Mouse (Mus musculus) c-Kit-negative CD71-positive TER-119-positive erythroid progenitor cells, embryonic 14.5 days (primary cell): ENCODE results near the gene Cep63.

Experiments used
- DNase-seq: peaks from one replicate; pipeline ENCODE4 v3.0.0-alpha.2; 2013; ENCODE audit warnings: low read depth, low spot score

Cep63 gene

DNA sequence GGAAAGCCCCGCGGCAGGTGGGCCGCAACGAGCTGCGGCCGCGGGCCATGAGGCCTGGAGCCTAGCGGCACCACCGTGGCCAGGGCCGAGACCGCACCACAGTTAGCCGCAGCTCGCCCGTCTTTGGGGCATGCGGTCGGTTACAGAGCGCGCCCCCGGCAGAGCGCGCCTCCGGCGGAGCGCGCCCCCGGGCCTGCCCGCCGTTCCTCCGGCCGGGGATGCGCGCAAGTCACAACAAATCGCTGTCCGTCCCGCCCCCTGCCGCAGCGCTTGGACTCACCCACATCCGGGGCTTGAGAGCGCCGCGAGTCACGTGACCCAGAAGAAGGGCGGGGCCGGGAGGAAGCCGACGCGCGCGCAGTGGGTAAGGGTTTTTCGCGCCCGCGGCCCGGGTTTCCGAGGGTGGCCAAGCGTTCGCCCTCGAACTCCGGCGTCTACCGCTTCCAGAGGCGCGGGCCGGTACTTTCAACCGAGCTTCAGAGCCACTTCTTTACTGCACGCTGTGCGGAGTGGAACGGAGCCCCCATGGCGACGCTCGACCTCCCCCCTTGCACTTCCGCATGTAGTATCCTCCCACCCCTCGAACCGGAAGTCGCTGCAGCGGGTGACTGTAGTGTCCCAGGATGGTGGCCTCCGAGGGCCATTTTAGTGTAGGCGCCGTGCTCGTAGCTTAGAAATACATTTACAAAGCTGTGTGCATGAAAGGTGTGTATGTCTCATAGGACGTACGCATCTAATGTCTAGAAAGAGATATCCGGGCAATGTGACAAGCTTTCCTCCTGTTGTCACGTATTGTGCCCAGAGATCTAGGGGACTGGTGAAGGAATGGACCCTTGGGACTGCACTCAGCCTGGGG is at the start of gene Cep63, which contains the start of gene Anapc13:
Gene Cep63, minus strand, starts transcription at position 552 of the 856 bp plus-strand sequence.
Gene Anapc13, plus strand, starts transcription at position 314 of the 856 bp plus-strand sequence.
- peak; percentile 95 for DNase-seq

DNA sequence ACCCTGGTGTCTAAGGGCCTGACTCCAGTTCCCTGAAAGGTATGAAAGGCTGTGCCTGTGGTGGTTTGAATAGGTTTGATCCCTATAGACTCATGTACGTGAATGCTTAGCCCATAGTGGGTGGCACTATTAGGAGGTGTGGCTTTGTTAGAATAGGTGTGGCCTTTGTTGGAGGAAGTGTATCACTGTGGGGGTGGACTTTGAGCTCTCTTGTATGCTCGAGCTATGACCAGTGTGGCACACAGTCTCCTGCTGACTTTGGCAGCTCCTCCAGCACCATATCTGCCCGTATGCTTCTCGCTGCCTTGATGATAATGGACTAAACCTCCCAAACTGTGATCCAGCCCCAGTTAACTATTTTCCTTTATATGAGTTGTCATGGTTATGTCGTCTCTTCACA is 49.6 kb upstream of the Cep63 start:
- DNase-seq = no peak

DNA sequence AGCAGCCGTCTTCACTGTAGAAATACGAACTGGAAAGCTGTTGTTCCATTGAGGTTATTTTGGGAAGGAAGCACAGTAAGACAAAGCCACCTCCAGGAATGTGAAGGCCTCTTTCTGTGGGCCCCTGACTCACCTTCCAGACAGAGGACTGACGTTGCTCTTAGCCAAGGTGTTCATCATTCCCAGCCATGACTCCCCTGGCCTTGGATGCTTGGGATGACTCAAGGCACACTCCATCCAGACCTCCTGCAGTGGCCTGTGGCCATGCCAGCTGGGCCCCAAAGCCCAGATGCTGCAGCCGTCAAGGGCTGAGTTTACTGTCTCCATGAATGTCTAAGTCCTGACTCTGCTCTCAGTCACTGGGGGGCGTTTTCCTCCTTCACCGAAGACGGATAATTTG is 47.0 kb upstream of the Cep63 start:
- DNase-seq = no peak

DNA sequence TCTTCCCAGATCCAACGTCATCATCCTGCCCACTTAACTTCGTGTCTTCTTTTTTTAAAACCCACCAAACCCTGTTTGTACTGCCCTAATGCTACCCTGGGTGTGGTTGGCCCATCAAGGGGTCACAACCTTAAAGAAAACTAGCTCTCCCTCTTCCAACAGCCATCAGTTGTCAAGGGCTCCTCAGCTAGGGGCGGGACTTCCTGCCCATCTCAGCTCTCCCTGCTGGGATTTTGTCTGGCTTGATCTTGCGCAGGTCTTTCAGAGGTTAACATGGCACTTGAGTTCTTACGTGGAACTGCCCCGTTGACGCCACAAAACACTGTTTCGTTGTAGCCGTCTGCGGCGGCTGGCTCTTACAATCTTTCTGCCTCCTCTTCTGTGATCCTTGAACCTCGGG is 42.6 kb upstream of the Cep63 start:
- no peak for DNase-seq

DNA sequence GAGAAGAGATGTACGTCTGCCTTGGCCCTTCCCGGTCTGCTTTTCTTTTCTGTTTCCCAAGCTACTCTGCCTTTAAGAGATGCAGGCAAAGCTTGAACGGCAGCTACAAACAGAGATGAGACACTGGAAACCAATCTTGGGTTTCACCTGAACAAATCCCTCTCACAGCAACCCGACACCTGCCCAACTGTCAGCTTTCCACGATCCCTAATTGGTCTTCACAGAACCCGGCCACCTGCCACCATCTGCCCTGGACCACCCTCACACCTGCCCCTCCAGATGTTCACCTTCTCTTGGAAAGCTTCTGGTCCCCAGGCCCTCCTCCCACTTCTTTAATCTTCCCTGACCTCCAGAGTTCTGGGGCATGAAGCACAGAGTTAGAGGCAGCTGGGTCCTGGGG is 41.8 kb upstream of the Cep63 start:
- DNase-seq = no peak

DNA sequence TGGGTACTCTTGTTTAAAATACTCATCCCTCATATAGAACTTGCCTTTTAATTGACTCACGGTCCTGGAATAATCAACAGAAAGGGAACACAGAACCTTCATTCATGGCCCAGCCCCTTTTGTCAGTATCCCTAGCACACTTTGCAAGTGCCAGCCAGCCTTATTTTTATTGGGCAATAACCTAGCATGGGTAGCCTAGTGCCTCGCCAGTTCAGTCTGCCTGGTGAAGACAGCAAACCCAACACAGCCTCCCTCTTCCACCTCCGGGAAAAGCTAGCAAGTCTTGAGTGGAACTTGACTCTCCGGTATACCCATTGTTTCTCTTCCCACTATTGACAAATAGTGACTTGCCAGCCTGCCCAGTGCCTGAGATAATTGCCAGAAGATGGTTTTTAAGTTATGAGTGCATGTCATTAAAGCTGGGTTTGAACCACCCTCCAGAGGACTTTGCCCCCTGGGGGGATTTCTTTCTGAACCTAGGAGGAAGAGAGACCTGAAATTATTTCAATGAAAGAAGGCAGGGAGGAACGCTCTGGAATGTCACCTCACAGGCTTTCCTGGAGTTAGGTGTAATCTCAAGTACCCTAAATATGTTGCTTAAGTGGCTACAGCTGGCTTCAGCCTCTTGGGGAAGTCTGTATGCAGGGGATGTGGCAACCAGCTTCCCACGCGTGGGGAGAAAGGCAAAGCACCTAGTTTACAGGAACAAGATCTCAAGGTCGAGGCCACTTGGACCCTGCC is 30.2 kb upstream of the Cep63 start:
- DNase-seq = no peak

DNA sequence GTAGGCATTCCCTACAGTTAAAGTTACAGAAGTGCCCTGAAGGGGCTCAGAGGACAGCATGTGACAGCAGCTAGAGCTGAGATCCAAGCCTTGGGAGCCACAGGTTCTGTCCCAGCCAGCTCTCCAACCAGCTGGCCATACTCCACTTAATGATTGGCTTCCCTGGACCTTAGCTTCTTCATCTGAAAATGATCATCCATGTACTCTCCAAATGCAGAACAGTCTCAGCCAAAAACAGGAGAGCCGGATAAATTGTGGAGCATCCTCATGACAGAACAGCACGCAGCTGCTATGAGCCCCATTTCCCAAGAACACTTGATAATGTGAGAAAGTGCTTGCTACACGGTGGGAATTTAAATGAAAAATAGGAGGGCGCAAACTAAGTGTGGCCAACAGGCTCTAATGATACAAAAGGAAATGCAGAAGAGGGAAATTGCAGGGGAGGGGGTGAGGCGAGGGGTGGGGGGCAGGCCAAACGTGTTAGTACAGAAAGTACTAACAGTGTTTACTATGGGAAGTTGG is 24.9 kb upstream of the Cep63 start:
- DNase-seq = no peak

DNA sequence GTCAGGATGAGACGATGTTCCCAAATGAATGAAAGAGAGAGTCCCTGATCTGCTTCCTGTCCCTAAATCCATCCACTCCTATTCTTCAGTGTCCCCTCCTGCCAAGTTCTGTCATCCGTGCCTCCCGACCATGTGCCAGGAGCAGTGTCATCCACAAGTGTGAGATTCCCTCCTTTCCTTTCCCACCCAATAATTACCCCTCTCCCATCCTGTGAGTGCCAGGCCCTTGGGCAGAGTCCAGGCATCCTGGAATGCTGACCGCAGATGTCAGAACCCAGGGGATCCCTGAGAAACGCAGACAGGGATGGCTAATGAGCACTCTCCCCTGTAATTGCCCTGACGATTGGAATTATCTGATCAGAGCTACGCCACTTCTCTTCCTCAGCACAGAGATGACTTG is 24.3 kb upstream of the Cep63 start:
- DNase-seq = no peak

DNA sequence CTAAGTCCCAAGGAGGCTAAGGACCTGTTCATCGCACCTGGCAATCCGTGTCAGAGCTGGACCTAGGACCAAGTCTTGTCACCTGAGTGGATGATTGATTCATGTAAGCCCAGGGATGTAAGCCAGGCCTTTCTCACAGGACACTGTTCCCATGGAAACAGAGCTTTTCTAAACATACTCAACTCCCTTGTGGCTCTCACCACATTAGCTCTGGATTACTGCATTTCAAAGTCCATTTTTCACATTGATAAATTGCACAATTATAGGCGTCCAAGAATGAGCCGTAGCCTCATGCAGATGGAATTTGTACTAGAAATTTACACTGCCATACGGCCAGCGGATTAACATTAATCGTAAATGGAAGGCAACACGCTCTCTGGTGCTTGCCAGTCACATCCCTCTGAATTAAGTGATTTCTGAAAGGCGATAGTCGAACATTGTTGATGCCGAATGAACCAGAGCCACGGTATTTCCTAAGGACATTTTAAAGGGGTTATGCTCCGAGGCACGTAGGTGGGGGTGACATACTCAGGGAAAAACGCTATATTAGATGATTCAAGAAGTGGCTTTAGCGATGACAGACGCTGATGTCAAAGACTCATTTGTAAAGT is 23.7 kb upstream of the Cep63 start:
- DNase-seq = no peak

DNA sequence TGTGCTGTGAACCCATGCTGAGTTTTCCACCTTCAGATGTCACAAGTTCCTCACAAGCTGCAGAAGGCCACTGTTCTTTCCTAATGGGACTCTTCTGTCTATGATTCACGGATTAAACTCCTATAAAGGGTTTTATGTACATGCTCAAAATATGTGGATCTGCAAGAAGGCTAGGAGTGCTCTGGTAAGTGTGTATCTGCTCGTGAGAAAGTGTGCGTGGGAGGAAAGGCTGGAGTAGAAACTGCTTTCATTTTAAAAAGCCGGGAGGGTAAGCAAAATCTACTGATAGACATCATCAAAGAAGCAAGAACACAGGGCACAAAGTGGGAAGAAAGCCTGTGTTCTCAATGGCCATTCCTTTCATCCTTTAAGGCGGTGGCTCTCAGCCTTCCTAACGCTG is 20.7 kb upstream of the Cep63 start:
- no peak for DNase-seq

DNA sequence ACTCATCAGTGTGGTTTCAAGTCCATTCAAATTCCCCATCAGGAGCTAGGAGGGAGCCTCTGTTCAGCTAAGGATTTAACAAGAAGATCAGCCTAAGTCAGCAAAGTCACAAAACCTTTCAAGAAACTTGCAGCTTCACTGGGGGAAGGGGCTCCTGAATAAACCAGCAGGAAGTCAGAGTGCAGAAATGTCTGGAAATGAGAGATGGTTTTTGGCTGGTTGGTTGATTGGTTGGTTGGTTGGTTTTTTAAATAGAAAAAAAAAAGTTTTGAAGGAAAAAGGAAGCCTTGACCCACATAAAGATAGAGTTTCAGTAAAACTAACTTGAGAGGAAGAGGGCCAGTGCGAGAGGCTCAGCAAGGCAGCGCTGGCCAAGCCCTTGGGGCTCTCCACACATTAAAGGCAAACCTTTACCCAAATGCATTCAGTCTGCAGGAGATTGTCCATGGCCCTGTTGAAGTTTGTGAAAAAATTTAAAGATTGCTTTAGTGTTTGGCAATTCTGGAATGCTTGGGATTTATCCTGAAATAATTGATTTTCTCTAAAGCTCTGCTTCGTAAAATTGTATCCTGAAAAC is 18.9 kb upstream of the Cep63 start:
- DNase-seq = no peak

DNA sequence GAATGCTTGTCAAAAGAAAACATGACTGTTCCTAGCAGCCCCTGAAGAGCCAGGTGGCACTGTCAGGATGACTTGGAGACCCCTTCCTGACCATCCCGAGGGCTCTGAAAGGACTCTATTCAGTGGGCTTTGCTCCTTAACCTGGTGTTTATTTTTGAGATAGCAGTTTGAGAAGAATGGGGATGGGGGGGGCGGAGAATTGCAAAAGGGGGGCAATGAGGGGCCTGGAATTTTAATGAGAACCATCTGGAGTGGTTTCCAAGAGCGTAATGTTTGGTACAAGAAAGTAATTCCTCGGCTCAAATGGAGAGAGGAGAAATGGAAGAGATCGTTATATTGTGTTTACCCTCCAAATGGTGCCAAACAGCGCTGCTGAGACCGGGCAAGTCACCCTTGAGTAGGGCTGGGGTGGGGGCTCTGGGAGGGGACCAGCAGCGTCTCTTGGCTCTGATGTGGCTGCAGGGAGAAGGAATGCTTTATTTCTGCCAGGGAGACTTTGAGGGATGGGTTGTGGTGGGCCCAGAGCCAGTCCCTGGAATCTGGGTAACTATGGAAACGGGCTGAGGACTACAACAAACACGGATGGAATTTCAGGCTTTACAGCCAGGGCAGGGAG is 17.3 kb upstream of the Cep63 start:
- DNase-seq = no peak

DNA sequence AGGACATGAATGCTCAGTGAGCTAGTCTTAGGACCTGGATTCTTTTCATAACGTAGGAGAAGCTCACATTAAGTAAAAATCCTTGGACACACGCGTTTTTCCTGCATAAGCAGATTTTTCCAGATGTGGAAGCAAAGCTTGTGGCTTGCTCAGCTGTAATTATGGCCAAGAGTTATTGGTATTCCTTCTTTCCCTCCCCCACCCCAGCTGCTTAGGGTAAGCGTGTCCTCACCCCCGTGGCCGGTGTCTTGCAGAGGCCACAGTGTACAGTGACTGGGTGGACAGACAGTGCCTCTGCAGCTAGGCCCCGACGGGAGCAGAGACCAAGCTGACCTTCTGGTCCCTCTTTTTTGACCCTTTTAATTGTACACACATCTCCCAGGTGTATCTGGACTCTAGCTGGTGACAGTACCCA is 16.7 kb upstream of the Cep63 start:
- DNase-seq = no peak

DNA sequence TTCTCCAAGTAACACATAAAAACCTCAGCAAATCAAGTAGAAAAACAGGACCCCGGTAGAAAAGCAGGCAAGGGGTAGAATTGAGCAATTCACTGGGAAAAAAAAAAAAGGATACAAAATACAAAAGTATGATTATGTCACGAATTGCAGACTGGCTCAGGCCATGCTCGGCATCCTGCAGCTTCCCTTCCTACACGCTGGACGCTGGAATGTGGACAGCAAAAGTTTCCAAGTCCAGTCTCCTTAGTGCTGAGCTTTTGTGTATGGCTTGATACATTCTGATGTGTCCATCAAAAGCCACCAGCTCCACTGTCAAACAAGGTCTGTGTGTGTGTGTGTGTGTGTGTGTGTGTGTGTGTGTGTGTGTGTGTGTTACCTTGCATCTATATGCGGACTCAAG is 15.2 kb upstream of the Cep63 start:
- DNase-seq = no peak

DNA sequence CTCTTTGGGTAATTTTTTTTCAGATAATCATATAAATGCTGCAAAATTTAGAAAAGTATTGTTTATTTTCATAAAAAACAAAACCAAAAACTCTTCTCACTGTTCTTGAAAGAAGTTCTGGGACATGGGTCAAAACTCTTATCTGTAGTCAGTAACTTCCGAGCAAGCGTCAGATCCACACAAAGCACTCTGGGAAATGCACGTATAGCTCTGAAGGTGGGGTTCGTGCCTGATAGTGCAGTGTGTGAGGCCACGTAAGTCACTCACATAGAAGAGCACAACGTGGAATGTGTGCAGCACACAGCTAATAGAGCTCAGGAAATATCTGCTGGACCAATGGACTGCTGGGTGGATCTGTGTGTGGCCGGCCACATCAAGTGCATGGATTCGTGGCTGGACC is 13.2 kb upstream of the Cep63 start:
- DNase-seq = no peak

DNA sequence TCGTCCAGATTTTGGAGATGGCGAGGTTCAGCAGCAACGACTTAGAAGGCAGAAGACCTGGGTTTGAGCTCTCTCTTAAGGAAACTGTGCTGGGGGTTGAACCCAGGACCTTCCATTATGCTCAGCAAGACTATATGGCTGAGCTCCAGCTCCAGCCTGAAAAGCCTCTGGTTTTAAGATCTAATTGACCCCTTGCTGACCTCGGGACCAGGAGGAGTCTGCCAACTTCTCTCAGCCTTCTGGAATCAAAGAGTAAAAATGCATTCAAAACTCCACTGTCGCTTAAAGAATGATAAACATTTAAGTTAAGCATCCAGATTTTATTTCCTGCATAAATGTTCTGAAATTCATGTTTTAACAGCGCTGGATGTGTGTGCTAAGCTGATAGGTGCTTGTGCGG is 12.6 kb upstream of the Cep63 start:
- DNase-seq = no peak

DNA sequence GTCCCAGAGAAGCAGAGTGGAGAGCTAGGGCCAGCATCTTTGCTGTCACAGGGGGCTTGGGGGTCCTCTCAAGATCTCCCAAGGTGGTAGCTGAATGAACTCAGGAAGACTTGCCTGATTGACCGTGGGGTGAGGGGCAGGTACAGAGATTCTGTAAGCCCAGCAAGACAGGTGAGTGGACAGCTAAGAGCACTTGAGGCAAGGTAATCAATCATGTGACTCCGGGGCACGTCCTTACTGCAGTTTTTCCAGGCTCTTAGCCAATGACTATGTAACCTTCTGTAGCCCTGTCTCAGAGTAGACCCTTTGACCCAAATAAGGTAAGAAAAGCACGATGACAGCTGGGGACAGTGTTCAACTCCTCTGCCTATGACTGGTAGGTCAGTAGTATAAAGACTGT is 10.8 kb upstream of the Cep63 start:
- DNase-seq = no peak

DNA sequence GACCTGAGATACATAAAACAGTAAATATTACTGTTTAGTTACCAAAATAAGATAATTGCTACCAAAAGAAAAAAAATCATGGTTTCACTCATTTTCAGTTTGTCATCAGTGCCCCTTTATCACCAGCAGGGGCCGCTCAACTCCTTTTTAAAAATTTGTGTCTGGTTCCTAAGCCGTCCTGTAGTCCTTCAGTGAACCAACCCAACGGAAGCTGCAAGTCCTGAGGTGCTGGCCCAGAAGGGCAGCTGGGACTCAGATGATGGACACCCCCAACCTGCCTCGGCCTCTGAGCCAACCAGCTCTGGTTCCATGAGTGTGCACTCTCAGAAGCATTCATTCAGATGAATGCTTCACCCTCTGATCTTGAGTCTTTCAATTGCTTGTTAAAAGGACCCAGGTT is 10.2 kb upstream of the Cep63 start:
- DNase-seq = no peak

DNA sequence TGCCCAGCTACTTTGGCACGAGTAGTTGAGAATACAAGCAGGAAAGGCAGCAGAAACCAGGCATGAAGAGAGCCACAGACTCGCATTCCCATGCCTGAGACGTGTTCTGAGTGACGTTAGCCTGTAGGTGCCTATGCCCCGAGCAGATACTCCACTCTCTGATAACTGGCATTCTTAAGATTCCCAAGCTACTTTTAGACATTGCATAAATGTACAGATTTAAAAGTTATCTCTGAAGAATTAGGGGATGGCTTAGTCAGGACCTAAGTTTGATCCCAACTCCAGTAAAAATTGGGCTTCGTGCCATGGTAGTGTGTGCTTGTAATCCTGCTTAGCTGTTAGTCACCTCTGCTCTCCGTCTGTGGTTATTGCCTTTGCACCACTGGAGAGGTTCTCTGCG is 8.1 kb upstream of the Cep63 start:
- no peak for DNase-seq

DNA sequence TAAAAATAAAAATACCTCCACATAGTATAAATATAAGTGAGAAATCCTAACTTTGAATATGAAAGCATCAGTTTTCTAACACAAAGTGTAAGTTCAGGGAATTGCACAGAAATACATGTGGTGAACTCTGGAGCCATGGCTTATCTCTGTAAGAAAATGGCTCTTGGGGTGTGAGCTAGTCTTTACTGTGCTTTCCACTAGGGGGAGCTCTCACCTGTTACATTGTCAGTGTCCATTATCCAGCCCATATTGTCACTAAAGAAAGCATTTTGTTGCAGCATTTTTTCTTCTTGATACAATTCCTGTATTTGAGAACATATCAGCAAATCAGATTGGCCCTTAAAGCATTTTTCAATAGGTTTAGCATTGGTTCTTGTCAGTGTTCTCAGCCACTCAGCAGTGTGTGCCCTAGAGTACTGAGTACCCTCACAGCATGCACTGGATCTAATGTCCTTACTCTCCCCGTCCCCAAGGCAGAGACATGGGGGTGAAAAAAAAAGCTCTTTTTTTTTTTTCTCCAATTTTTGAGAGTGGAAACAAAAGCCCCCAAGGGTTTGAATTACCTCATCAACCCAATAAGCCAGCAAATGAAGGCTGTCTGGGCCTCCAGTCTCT is 6.7 kb upstream of the Cep63 start:
- peak; percentile 63 for DNase-seq

DNA sequence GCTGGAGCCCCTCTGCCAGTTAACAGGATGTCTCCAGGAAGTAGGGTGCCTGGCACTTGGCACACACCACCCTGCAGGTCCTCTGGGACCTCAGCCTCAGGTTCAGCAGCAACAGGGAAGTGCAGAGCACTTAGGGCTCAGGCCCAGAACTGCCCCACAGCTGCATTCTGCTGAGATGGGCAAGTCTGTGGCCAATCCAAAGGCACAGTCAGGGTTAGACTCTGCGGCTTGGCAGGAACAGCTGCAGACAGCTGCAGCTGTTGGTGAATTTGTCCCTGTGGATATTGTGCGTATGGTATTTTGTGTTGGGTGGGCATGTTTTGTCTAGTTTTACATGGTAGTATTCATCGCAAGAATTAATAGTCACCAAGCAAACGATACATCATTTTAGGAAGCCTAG is 5.8 kb upstream of the Cep63 start:
- no peak for DNase-seq
